Mouse (Mus musculus) thymus, adult 18-20 months (tissue): ENCODE results near the gene Tomm5.
"Not testable (repeated sequence)": the region's sequence is repeated elsewhere in the genome, so short reads cannot be mapped to it uniquely, and the experiment has no call there.

ENCODE experiments used
- DNase-seq, 2 experiments: peaks; one replicate each; pipeline ENCODE4 v3.0.0; 2022; ENCODE audit warnings: mixed read lengths in 2 of 2

The Tomm5 gene

DNA sequence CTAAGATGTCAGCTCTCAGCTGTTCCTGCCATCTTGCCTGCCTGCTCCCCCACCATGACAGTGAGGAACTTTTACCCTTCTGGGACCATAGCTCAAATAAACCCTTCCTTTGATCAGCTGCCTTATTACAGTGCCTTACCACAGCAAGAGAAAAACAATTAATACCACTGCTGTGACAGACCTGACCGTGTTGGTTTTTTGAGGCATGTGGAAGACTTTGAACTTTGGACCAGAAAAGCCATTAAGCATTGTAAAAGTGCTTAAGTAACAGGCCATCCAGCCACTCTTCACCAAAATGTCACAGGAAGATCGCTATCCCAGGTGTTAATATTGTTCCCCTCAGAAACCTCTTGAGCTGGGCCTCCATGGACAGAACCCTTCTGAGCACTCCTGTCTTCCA, 43.3 kb downstream of the Tomm5 start:
- no peak for DNase-seq

DNA sequence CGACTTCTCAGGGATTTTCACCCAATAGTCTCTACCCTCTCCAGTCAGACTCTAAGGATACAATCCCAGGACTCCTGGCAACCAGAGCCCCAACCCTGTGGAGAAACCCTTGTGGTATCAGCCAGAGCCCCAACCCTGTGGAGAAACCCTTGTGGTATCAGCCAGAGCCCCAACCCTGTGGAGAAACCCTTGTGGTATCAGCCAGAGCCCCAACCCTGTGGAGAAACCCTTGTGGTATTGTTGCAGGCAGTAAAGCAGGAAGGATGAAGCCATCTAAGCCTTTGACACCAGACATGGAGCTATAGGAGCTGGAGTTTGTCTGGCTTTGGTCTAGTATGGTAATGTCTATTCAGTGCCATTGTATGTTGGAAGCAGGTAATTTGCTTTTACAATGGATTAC, 44.1 kb downstream of the Tomm5 start:
- not testable (repeated sequence) for DNase-seq

DNA sequence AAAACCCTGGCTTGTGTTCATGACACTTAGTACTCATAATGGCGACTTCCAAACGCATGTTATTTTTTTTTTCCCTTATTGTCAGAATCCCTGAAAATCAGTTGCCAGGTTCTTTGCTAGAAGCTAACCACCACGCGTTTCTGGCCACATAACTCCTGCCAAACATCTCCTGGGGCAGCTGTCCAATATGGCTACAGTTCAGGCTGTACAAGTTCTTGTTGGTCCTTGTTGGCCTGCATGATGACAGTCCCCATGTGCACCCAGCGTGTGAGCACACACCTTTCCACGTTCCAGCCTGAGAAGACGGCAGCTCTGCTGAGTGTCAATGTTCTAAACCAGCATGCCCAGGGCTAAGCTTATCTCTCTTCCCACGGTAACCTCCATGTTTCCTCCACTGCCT, 52.5 kb downstream of the Tomm5 start:
- DNase-seq = no peak
